Mouse (Mus musculus) bone marrow, adult 2 months (tissue): ENCODE results near the gene Eef1akmt3. TPM values are rescaled to one million over a fixed set of nuclear protein-coding genes. Genes with fewer than 3 reads are reported as not detected.

ENCODE experiments used
- H3K27ac ChIP-seq: fragments of 200-500 bp; 2 replicates; pipeline ENCODE4 v1.5.1; 2012; ENCODE audit warnings: low read depth, mild to moderate bottlenecking, control low read depth, inconsistent platforms, low read length; ENCODE audit not compliant: control insufficient read depth, poor library complexity, insufficient read depth
- H3K4me1 ChIP-seq: fragments of 200-500 bp; 2 replicates; pipeline ENCODE4 v1.6.1; 2011; ENCODE audit warnings: low read length; ENCODE audit not compliant: control insufficient read depth, insufficient read depth
- H3K4me3 ChIP-seq: fragments of 200-500 bp; replicated peaks from 2 replicates; pipeline ENCODE3; 2011; ENCODE audit warnings: mild to moderate bottlenecking, low read depth, low read length, control low read depth; ENCODE audit not compliant: control insufficient read depth
- CTCF ChIP-seq: fragments of 200-500 bp; IDR thresholded peaks from 2 replicates; pipeline ENCODE4 v1.5.1; 2011; ENCODE audit warnings: low read length, control low read depth; ENCODE audit not compliant: control insufficient read depth, insufficient read depth
- POLR2A ChIP-seq: fragments of 200-500 bp; IDR thresholded peaks from 2 replicates; pipeline ENCODE4 v1.6.1; 2011; ENCODE audit warnings: low read depth, mild to moderate bottlenecking, control low read depth, low read length, borderline replicate concordance; ENCODE audit not compliant: control insufficient read depth
- WGBS: fragments of 180-500 bp; shearing (Covaris S2); methylation state at CpG from one replicate; pipeline ENCODE4 v1.1.7; 2018; 5-methylcytosine and 5-hydroxymethylcytosine counted together
- polyA plus RNA-seq: library from polyadenylated mRNA; stranded (reverse); fragments of >200 nt; gene quantifications from 2 replicates; pipeline ENCODE4 v1.2.4, GENCODE M21; 2011; ENCODE audit warnings: low replicate concordance; ENCODE audit not compliant: missing spikeins, insufficient read depth, insufficient read length

The Eef1akmt3 gene
- polyA plus RNA-seq, 1 experiment, result 1.1 TPM

- H3K4me3 ChIP-seq, result no peak overlapping the region
- TF ChIP-seq CTCF (no peak), POLR2A (no peak)
- 83% methylated on average over 8 of the region's 8 CpGs for WGBS
- H3K27ac ChIP-seq, result no peak overlapping the region
- no peaks in the 10 kb centered on the region for H3K4me1 ChIP-seq
Measured at GRCm38 (mm10) chr10:127003334-127003733, 38.0 kb downstream of the Eef1akmt3 start.

GRCm38 (mm10) chr10:127002765-127003164, 38.5 kb downstream of the Eef1akmt3 start:
- H3K4me1 ChIP-seq, result no peaks in the 10 kb centered on the region
- WGBS, result 56% methylated on average over 5 of the region's 5 CpGs

GRCm38 (mm10) chr10:127002056-127002455, 39.3 kb downstream of the Eef1akmt3 start:
- no peak for TF ChIP-seq CTCF
- no peak for TF ChIP-seq POLR2A
- no peak overlapping the region for H3K4me3 ChIP-seq
- WGBS, result 61% methylated on average over 1 of the region's 1 CpGs
- H3K4me1 ChIP-seq, result no peaks in the 10 kb centered on the region
- no peak overlapping the region for H3K27ac ChIP-seq

More at GRCm38 (mm10) chr10:127002765-127003164, 38.5 kb downstream of the Eef1akmt3 start:
- Histone ChIP-seq H3K27ac (no peak overlapping the region), H3K4me3 (no peak overlapping the region)
- TF ChIP-seq CTCF (no peak), POLR2A (no peak)

- no peak overlapping the region for H3K27ac ChIP-seq
- WGBS, result 63% methylated on average over 9 of the region's 9 CpGs
- no peaks in the 10 kb centered on the region for H3K4me1 ChIP-seq
- TF ChIP-seq POLR2A, result no peak
- TF ChIP-seq CTCF, result no peak
- no peak overlapping the region for H3K4me3 ChIP-seq
Measured at GRCm38 (mm10) chr10:127001297-127001696, 40.0 kb downstream of the Eef1akmt3 start.

- Histone ChIP-seq H3K4me1 (no peaks in the 10 kb centered on the region), H3K4me3 (no peak within 1 kb of the TSS), H3K27ac (no peak within 1 kb of the TSS)
- TF ChIP-seq POLR2A, result no peak
- TF ChIP-seq CTCF, result no peak
- 78% methylated on average over 5 of the region's 5 CpGs for WGBS
Measured at GRCm38 (mm10) chr10:127000529-127000928, 40.8 kb downstream of the Eef1akmt3 start, which contains the start of gene Avil. Gene Avil, plus strand, starts transcription at chr10:127000709.

GRCm38 (mm10) chr10:126997340-126998113, 43.8 kb downstream of the Eef1akmt3 start:
- TF ChIP-seq CTCF, result no peak
- TF ChIP-seq POLR2A, result no peak

GRCm38 (mm10) chr10:126993621-126994020, 47.7 kb downstream of the Eef1akmt3 start:
- WGBS, result 67% methylated on average over 3 of the region's 3 CpGs
- Histone ChIP-seq H3K27ac (no peak overlapping the region), H3K4me1 (no peaks in the 10 kb centered on the region), H3K4me3 (no peak overlapping the region)
- TF ChIP-seq CTCF, result no peak
- TF ChIP-seq POLR2A, result no peak

More at GRCm38 (mm10) chr10:126997340-126998113, 43.8 kb downstream of the Eef1akmt3 start:
- 53% methylated on average over 13 of the region's 13 CpGs for WGBS
- no peaks in the 10 kb centered on the region for H3K4me1 ChIP-seq
- no peak overlapping the region for H3K27ac ChIP-seq
- no peak overlapping the region for H3K4me3 ChIP-seq

- no peak overlapping the region for H3K4me3 ChIP-seq
- WGBS, result 66% methylated on average over 3 of the region's 3 CpGs
- no peak overlapping the region for H3K27ac ChIP-seq
- TF ChIP-seq POLR2A (no peak), CTCF (no peak)
- peaks cover 2% of the 10 kb centered on the region for H3K4me1 ChIP-seq
Measured at GRCm38 (mm10) chr10:126991676-126992075, 49.6 kb downstream of the Eef1akmt3 start.
